Mouse (Mus musculus) Patski (cell line): ENCODE measurements around the gene Lif. TPM values are rescaled to one million over a fixed set of nuclear protein-coding genes. Genes with fewer than 3 reads are reported as not detected.

ENCODE experiments used
- ATAC-seq: fragments of 100-300 bp; one replicate; pipeline ENCODE4 v1.8.0; 2021
- CTCF ChIA-PET: fragments of 350-600 bp; sonication (Branson Sonifier 250); formaldehyde crosslinking; loops from one replicate; lab custom pipeline; 2022; ENCODE audit warnings: inconsistent platforms; lab: Charles Lee
- POLR2A ChIA-PET: fragments of 350-600 bp; sonication (Branson Sonifier 250); formaldehyde crosslinking; loops from one replicate; lab custom pipeline; 2022; ENCODE audit warnings: antibody characterized with exemption, inconsistent platforms; lab: Charles Lee
- DNase-seq: peaks from one replicate; pipeline ENCODE4 v3.0.0-alpha.2; 2011; ENCODE audit warnings: low read depth, low spot score
- H3K27me3 ChIP-seq: fragments of 371-371 bp; one replicate; pipeline ENCODE4 v1.5.1; 2021
- CTCF ChIP-seq: fragments of 100-300 bp; IDR thresholded peaks from one replicate; pipeline ENCODE4 v1.5.1; 2021
- in situ Hi-C: fragments of 300-500 bp; cut with MboI; formaldehyde crosslinking; loops from 3 replicates; pipeline ENCODE4 v1.11.1; 2018; ENCODE audit warnings: low pct_unique_long_range_greater_than_20kb, mixed read lengths
- polyA plus RNA-seq: library from polyadenylated mRNA; unstranded; gene quantifications from one replicate; pipeline ENCODE4 v1.2.3, GENCODE M21; 2021

Gene Lif
- polyA plus RNA-seq, 1 experiment from 2014 or later = 31.3 TPM

DNA sequence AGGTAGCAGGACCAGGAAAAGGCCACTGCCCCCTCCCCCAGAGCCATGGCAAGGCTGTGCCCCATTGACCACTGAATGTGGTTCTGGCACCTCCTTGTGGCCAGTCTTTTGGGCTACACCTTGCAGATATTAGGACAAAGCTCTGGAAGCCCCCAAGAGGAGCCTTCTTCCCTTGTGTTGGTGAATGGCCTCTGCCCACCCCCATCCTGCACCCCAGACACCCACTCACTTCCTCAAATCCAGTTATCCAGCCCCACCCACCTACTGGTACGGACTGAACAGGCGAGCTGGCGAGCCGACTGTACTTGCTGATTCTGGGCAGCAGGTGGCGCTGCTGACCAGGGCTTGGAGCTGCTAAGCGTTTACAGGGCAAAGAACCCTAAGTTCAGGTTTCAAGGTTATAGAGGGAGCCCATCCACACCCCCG, 1.3 kb downstream of the Lif start:
- DNase-seq (no peak), ATAC-seq (no peak)
- POLR2A ChIA-PET = interaction anchor here (1.7 kb wide), 1 partner anchor 162 kb away, joined by 8 read pairs; no protein-coding TSS in a partner anchor
- H3K27me3 ChIP-seq = no peaks in the 10 kb centered on the region
- CTCF ChIA-PET = interaction anchor here (0.6 to 6.2 kb wide), 23 partner anchors 8 to 608 kb away, joined by 3 to 65 read pairs (median 4); partner anchors contain the start of gene Rnf215
- no peak for TF ChIP-seq CTCF
- in situ Hi-C loops = loop anchor here (5.0 kb wide), 2 partner anchors 36 to 164 kb away; no protein-coding TSS in a partner anchor

DNA sequence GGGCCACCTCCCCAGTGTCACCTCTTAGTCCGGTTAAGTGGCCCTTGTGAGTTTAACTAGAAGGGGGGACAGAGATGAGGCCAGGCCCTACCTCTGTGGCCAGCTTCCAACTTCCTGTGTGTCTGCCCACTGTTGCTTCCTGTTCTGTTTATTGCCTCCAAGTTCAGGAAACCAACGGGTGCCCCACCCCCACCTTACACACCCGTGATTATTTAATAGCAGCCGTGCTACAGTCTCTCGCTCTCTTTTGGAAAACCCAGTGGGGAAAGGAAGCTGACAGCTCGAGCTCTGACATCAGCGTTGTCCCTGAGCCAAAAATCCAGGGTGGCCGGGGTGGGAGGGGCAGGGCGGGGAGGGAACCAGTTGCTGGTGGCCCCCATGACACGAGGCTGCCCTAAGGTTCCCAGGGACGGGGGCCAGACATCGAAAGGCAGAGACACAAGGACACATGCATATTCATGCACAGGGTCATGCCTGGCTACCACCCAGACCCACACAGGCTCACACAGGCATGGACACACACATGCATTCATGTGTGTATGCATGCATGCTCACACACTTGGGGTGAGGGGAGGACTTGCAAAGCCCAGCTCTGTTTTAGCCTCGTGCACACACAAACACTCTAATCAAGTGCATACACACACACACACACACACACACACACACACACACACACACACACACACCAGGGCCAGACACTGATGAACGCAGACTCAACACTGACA, 3.3 kb downstream of the Lif start:
- ATAC-seq (no peak), DNase-seq (no peak)
- in situ Hi-C loops = loop anchor here (5.0 kb wide), 1 partner anchor 37 kb away; no protein-coding TSS in a partner anchor
- POLR2A ChIA-PET = interaction anchor here (0.6 to 4.0 kb wide), 6 partner anchors 31 to 462 kb away, joined by 3 to 24 read pairs (median 4); no protein-coding TSS in a partner anchor
- H3K27me3 ChIP-seq = no peaks in the 10 kb centered on the region
- no peak for TF ChIP-seq CTCF
- CTCF ChIA-PET = interaction anchor here (0.7 to 6.2 kb wide), 14 partner anchors 10 to 165 kb away, joined by 3 to 65 read pairs (median 6); no protein-coding TSS in a partner anchor

DNA sequence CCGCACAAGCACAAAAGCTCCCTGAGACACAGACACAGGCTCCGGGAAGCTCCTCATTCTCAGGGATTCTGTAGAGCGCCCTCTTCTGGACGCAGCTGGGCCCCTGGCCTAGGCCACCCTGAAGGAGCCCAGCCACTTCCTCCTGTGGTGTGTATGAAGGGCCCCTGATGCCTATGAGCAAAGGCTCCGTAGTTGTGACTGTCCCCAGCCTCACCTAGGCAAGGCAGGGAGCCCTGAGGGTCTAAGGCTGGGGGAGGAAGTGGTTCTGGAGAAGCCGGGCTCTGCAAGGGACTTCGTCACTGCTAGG, 3.8 kb downstream of the Lif start:
- in situ Hi-C loops = loop anchor here (5.0 kb wide), 1 partner anchor 36 kb away; no protein-coding TSS in a partner anchor
- ChIA-PET CTCF (interaction anchor here (0.7 to 6.2 kb wide), 10 partner anchors 9 to 165 kb away, joined by 3 to 65 read pairs (median 6); no protein-coding TSS in a partner anchor), POLR2A (interaction anchor here (0.6 to 4.0 kb wide), 5 partner anchors 31 to 461 kb away, joined by 3 to 24 read pairs (median 4); no protein-coding TSS in a partner anchor)
- no peak for DNase-seq
- no peak for TF ChIP-seq CTCF
- peak; percentile 24 for ATAC-seq
- no peaks in the 10 kb centered on the region for H3K27me3 ChIP-seq

DNA sequence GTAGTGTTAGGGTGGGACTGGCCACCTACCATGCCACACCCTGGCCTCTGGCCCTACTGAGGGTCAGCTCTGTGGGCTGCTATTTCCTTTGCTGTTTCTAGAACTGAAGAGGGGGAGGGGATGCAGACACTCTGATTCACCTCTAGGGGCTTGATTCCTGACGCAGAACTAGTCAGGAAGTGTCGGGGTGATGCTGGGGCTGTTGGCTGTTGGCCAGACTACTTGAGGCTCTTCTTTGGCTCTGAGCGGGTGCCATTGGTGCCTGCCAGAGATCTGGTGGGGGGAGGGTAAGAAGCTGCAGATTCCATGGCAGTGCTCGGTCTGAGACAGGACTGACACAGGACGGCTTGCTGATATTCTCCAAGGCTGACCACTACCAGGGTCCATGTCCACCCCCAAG, 4.6 kb downstream of the Lif start:
- H3K27me3 ChIP-seq = no peaks in the 10 kb centered on the region
- CTCF ChIA-PET = interaction anchor here (1.3 to 6.2 kb wide), 8 partner anchors 8 to 164 kb away, joined by 3 to 65 read pairs (median 10); no protein-coding TSS in a partner anchor
- POLR2A ChIA-PET = interaction anchor here (1.0 to 4.0 kb wide), 7 partner anchors 30 to 56 kb away, joined by 3 to 24 read pairs (median 4); no protein-coding TSS in a partner anchor
- no peak for TF ChIP-seq CTCF
- in situ Hi-C loops = loop anchor here (5.0 kb wide), 1 partner anchor 35 kb away; no protein-coding TSS in a partner anchor
- ATAC-seq = no peak
- no peak for DNase-seq

DNA sequence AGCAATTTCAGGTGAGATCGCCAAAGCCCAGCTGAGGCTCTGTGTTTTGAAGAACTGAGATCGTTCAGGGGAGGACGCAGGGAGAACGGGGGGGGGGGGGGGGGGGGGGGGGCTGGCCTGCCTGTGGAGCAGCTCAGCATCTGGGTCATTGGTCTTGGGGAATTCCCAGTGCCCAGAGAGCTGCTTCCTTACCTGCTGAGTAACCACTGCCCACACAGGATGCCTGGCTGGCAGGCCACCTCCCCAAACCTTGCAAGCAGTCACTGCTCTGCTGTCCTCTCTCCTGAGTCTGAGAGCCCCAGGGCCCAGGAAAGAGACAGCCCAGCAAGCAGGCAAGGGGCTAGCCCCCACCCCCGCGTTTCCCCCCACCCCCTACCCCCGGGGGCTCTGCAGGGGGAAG, 5.5 kb downstream of the Lif start:
- H3K27me3 ChIP-seq = no peaks in the 10 kb centered on the region
- peak; percentile 56 for ATAC-seq
- CTCF ChIA-PET = interaction anchor here (0.6 to 6.2 kb wide), 8 partner anchors 32 to 164 kb away, joined by 3 to 52 read pairs (median 4); no protein-coding TSS in a partner anchor
- in situ Hi-C loops = loop anchor here (5.0 kb wide), 1 partner anchor 34 kb away; no protein-coding TSS in a partner anchor
- no peak for TF ChIP-seq CTCF
- DNase-seq = no peak
- POLR2A ChIA-PET = interaction anchor here (0.6 to 4.0 kb wide), 5 partner anchors 34 to 553 kb away, joined by 3 to 24 read pairs (median 6); no protein-coding TSS in a partner anchor

DNA sequence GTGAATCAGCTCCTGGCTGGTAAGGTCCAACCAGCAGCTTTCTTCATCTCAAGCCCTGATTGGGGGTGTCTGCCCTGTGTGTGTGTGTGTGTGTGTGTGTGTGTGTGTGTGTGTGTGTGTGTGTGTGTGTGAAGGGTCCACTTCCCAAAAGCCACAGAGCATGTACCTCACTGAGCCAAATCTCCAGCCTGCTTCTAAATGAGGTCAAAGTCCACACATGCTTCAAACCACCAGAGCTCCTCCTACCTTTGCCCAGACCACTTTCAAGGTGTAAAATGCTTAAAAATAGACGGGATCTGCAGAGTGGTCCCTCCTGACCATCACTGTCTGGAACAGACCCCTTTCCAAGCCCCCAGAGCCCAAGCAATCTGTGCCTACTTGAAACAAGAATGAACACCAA, 5.9 kb downstream of the Lif start:
- TF ChIP-seq CTCF = no peak
- in situ Hi-C loops = loop anchor here (5.0 kb wide), 1 partner anchor 34 kb away; no protein-coding TSS in a partner anchor

DNA sequence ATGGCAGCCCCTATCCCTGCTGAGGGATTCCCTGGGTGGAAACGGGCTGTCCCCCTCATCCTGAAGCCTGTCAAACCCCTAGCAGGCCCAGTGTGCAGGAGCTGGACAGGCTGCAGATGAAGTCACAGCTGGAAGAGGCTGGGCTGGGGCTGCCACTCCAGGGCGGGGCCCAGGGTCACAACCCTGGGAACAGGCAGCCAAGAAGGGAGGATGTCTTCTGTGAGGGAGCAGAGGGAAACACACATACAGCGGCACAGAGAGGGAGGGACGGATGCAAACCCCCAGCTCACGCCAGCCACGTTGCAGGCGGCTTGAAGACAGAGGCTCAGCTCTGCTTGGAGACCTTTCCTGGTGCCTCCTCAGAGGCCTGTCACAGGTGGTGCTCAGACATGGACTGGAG, 6.7 kb downstream of the Lif start:
- H3K27me3 ChIP-seq = no peaks in the 10 kb centered on the region
- in situ Hi-C loops = loop anchor here (5.0 kb wide), 1 partner anchor 33 kb away; no protein-coding TSS in a partner anchor
- ATAC-seq (no peak), DNase-seq (no peak)
- no peak for TF ChIP-seq CTCF
- POLR2A ChIA-PET = interaction anchor here (0.6 to 4.0 kb wide), 3 partner anchors 33 to 113 kb away, joined by 3 to 24 read pairs (median 6); no protein-coding TSS in a partner anchor
- CTCF ChIA-PET = interaction anchor here (0.9 to 6.2 kb wide), 2 partner anchors 34 to 47 kb away, joined by 3 to 52 read pairs; no protein-coding TSS in a partner anchor

More for the DNA sequence above, 5.9 kb downstream of the Lif start:
- ChIA-PET CTCF (interaction anchor here (0.6 to 6.2 kb wide), 8 partner anchors 31 to 163 kb away, joined by 3 to 52 read pairs (median 4); no protein-coding TSS in a partner anchor), POLR2A (interaction anchor here (0.6 to 4.0 kb wide), 4 partner anchors 33 to 552 kb away, joined by 3 to 24 read pairs (median 8); no protein-coding TSS in a partner anchor)
- DNase-seq (no peak), ATAC-seq (peak; percentile 19)
- H3K27me3 ChIP-seq = no peaks in the 10 kb centered on the region

DNA sequence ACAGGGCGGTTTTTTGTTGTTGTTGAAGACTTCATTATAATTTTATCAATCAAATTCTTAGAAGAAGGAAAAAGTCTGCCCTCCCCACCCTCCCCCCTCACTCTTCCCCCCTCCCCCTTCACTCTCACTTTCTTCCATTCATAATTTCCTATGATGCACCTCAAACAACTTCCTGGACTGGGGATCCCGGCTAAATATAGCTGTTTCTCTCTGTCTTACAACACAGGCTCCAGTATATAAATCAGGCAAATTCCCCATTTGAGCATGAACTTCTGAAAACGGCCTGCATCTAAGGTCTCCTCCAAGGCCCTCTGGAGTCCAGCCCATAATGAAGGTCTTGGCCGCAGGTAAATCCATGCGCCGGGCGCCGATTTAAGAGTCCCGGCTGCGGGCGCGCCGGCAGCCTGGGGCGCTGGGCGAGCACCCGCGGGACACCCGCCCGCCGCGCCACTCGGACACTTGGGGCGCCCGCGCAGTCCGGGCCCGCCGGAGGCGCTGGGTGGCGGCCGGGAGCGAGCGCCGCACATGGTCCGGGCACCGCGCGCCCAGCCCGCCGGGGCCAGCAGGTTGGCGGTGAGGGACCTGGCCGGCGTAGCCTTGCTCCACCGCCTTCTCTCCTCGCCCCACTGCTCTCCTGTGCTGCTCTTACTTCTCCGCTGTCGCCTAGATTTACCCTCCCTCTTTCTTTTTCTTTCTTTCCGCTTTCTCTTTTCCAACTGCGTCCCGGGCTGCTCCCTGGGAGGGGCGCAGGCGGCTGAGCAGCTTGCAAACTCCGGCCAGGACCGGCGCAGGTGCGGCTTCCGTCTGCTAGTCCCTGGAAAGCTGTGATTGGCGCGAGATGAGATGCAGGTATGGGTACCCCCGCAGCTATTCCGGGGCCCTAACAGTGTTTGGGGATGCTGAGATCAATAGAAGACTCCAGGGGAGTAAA, 9.2 kb downstream of the Lif start:
- CTCF ChIA-PET = interaction anchor here (0.7 to 1.8 kb wide), 6 partner anchors 13 to 36 kb away, joined by 3 to 6 read pairs (median 4); no protein-coding TSS in a partner anchor
- in situ Hi-C loops = no loop called here
- DNase-seq = no peak
- POLR2A ChIA-PET = interaction anchor here (0.7 to 1.5 kb wide), 7 partner anchors 15 to 73 kb away, joined by 3 to 7 read pairs (median 5); no protein-coding TSS in a partner anchor
- no peak for TF ChIP-seq CTCF
- peak; percentile 15 for ATAC-seq
- H3K27me3 ChIP-seq = no peaks in the 10 kb centered on the region

DNA sequence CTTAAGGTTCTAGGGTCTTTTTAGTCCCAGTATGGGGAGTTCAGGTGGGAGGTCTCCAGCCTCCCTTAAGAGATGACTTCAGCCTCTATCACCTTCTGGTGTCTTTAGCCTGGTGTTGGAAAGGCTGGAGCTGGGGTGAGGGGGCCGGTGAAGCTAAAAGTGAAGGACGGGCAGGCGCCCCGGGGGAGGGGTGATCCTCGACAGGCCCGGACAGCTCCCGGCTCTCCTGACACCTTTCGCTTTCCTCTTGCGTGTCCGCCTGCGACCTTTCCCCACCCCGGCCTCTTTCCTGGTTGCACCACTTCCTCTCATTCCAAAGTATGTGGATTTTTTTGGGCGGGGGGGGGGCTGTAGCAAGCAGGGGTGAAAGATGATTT, 9.8 kb downstream of the Lif start:
- ChIA-PET CTCF (interaction anchor here (0.7 to 1.8 kb wide), 6 partner anchors 12 to 35 kb away, joined by 3 to 6 read pairs (median 4); no protein-coding TSS in a partner anchor), POLR2A (interaction anchor here (0.7 to 1.5 kb wide), 6 partner anchors 28 to 74 kb away, joined by 3 to 7 read pairs (median 5); no protein-coding TSS in a partner anchor)
- no peaks in the 10 kb centered on the region for H3K27me3 ChIP-seq
- ATAC-seq (no peak), DNase-seq (no peak)
- TF ChIP-seq CTCF = no peak
- in situ Hi-C loops = no loop called here
